Mouse (Mus musculus) hindbrain, embryonic 10.5 days (tissue): ENCODE measurements at regions not wholly inside any gene's neighbourhood (a gene's known extent, or its start where the extent isn't known, plus 50 kb on each side); places are given as distances from the start of the nearest gene placed in this dataset.

ENCODE experiments used
- DNase-seq: peaks from one replicate; pipeline ENCODE4 v3.0.0-alpha.2; 2017; ENCODE audit warnings: low spot score
- H3K27ac ChIP-seq: fragments of 300-500 bp; sonication (generic); 2 replicates; pipeline ENCODE4 v1.5.1; 2016; ENCODE audit warnings: mild to moderate bottlenecking, moderate library complexity
- H3K27me3 ChIP-seq: fragments of 300-500 bp; sonication (generic); 2 replicates; pipeline ENCODE4 v1.6.1; 2016; ENCODE audit warnings: mild to moderate bottlenecking; ENCODE audit not compliant: poor library complexity, insufficient read depth, severe bottlenecking
- H3K36me3 ChIP-seq: fragments of 300-500 bp; sonication (generic); 2 replicates; pipeline ENCODE4 v1.6.1; 2016; ENCODE audit warnings: mild to moderate bottlenecking, moderate library complexity
- H3K4me1 ChIP-seq: fragments of 300-500 bp; sonication (generic); replicated peaks from 2 replicates; pipeline ENCODE4 v1.6.1; 2016; ENCODE audit warnings: mild to moderate bottlenecking
- H3K4me3 ChIP-seq: fragments of 300-500 bp; sonication (generic); 2 replicates; pipeline ENCODE4 v1.5.1; 2016; ENCODE audit warnings: mild to moderate bottlenecking, moderate library complexity
- H3K9me3 ChIP-seq: fragments of 300-500 bp; sonication (generic); 2 replicates; pipeline ENCODE4 v1.6.1; 2016; ENCODE audit warnings: mild to moderate bottlenecking, moderate library complexity
- WGBS: fragments of 180-500 bp; shearing (Covaris S2); methylation state at CpG from one replicate; pipeline ENCODE4 v1.1.7; 2016; 5-methylcytosine and 5-hydroxymethylcytosine counted together

DNA sequence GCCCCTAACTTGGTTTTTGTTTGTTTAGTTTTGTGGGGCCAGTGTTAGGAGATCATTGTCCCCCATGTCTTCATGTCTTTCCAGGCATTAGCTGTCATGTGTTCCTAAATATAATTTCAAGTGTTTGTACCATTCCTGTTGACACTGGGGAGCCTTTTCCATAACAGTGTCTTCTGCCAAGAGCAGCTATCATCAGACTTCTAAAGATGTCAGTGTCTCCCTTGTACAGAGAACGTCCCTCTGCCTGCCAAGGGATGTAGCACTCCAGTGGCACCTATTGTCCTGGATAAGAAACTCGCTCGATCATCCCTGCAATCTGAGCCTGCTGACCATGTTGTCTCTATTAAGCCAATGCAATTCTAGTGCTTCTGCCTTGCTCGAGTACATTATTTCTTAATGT is 64.6 kb upstream of the Lhfpl2 start:
- 72% methylated on average over 4 of the region's 4 CpGs for WGBS
- H3K27ac ChIP-seq = no peak overlapping the region
- H3K36me3 ChIP-seq = no peaks in the 10 kb centered on the region
- H3K9me3 ChIP-seq = peaks cover 3% of the 10 kb centered on the region; the same call in 1 of the 2 replicates
- no peaks in the 10 kb centered on the region for H3K27me3 ChIP-seq
- no peak overlapping the region for H3K4me3 ChIP-seq
- no peak for DNase-seq
- H3K4me1 ChIP-seq = peaks cover 19% of the 10 kb centered on the region

DNA sequence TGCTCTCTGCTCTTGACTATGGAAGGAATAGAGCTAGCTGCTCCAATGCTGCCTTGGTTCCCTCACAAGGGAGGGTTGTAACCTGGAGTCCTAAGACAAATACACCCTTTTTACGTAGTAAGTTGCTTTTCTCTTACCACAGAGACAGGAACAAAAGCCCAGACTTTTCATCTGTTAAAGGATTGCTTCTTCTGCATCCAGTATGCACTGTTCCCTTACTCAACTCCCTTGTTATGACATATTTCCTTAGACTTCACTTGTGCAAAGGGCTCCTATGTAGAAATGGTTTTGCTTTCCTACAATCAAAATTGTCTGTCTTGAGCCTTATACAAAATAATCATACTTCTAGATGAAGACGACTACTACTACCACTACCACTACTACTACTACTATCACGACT is 62.2 kb upstream of the Lhfpl2 start:
- Histone ChIP-seq H3K36me3 (no peaks in the 10 kb centered on the region), H3K27ac (no peak overlapping the region), H3K4me1 (0 out of 2 replicates have a peak, but pooled peaks cover 4% of the 10 kb centered on the region), H3K27me3 (peaks cover 11% of the 10 kb centered on the region; the same call in 1 of the 2 replicates), H3K9me3 (peaks cover 3% of the 10 kb centered on the region; the same call in 1 of the 2 replicates), H3K4me3 (no peak overlapping the region)
- 86% methylated on average over 3 of the region's 3 CpGs for WGBS
- DNase-seq = no peak

DNA sequence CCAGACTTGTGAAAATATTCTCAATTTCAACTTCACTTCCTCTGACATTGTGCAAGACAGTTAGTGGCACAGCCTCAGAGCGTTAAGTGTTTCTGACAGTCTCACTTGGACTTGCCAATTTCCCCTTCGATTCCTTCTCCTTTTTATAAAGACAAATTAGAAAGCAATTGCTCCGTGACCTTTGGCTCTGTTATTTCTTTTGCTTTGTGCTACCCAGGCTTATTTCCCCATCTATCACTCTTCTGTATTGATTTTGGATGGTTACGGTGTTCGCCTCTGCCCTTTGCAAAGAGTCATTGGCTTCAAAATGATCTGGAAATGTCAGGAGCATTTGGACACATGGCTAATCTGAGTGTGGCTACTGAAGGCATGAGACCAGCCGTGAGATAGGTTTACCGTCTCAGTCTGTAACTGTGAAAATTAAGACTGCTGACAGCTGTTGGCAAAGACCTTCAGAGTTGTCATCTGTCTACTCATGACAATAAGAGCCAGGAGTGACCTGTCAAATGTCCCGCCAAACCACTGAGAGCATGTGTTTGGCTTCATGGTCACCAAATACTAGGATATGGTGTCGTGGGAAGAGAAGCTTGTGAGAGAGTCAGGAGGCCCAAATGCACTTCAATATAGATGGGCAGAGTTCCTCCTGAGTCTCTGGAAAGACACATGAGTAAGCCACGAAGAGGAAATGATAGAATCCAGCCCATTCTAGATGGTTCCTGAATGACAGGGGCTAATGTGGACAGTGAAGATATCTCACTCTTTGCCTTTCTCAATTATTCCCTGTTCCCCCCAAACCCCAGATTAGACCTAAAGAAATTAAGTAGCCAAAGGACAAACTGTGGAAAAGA is 60.8 kb upstream of the Lhfpl2 start:
- H3K9me3 ChIP-seq = peaks cover under 1% of the 10 kb centered on the region; the same call in 1 of the 2 replicates

DNA sequence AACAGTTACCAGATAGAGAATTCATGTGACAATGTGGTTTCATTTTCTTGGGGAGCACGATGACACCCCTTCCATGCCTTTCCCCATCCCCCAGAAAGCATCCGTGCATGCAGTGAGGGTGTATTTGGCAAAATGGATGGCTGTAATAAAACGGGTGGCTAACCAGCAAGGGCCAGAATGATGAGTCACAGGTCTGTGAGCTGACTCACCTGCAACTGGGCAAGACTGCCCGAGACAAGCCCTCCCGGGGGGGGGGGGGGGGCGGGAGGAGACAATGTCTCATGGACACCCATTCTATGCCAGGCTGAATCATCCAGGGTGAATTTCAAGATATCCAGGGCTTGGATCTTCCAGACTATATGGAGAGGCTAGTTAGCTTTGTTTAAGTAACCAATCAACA is 59.6 kb upstream of the Lhfpl2 start:
- Histone ChIP-seq H3K4me1 (no peaks in the 10 kb centered on the region), H3K27ac (no peak overlapping the region), H3K4me3 (no peak overlapping the region), H3K9me3 (no peaks in the 10 kb centered on the region), H3K27me3 (peaks cover 11% of the 10 kb centered on the region; the same call in 1 of the 2 replicates), H3K36me3 (no peaks in the 10 kb centered on the region)
- DNase-seq = no peak
- 88% methylated on average over 6 of the region's 6 CpGs for WGBS

More for the DNA sequence above, 60.8 kb upstream of the Lhfpl2 start:
- H3K36me3 ChIP-seq = no peaks in the 10 kb centered on the region
- H3K27me3 ChIP-seq = peaks cover 11% of the 10 kb centered on the region; the same call in 1 of the 2 replicates
- H3K4me1 ChIP-seq = no peaks in the 10 kb centered on the region
- H3K4me3 ChIP-seq = no peak overlapping the region
- 82% methylated on average over 10 of the region's 10 CpGs for WGBS
- H3K27ac ChIP-seq = no peak overlapping the region
- DNase-seq = no peak

DNA sequence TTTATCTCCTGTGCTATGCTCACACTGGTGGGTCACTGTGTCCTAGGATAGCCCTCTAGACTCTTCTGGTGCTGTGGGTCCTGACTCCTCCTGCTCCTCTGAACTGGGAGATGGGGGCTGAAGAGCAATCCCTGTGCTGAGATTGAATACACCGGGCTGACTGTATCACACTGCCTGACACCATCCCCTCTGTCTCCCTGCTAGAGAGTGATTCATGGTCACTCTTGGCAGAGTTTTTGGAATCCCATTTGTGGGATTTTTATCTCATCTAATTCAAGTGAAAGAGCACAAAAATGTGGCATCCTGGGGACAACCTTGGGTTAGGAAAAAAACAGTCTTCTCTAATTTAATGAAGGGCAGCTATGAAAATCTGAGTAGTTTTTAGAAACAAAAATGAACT is 59.2 kb upstream of the Lhfpl2 start:
- peaks cover 11% of the 10 kb centered on the region; the same call in 1 of the 2 replicates for H3K27me3 ChIP-seq
- H3K4me3 ChIP-seq = no peak overlapping the region
- no peaks in the 10 kb centered on the region for H3K4me1 ChIP-seq
- WGBS = 98% methylated on average over 1 of the region's 1 CpGs
- no peaks in the 10 kb centered on the region for H3K36me3 ChIP-seq
- H3K9me3 ChIP-seq = no peaks in the 10 kb centered on the region
- no peak for DNase-seq
- H3K27ac ChIP-seq = no peak overlapping the region

DNA sequence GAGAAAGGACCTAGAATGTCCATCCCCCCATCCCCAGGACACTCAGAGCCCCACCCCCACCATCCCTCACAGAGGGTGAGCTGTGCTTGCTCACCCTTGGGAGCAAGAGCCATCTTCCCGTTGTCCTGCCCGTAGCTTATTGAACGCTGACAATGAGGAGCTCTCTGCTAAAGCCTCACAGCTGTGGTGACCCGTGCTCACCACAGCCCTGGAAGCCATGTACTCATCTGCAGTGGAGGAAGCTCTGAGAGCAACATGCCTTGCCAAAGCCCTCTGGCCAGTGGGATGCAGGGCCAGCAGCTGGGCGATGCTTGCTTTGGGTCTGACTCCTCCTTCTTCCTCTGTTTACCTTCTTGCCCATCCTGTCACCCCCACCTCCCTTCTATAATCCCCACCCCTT is 53.8 kb upstream of the Lhfpl2 start:
- Histone ChIP-seq H3K27me3 (peaks cover 11% of the 10 kb centered on the region; the same call in 1 of the 2 replicates), H3K27ac (peak overlapping the region; percentile 12; the same call in 1 of the 2 replicates), H3K4me3 (no peak overlapping the region), H3K9me3 (no peaks in the 10 kb centered on the region), H3K4me1 (peaks cover 5% of the 10 kb centered on the region), H3K36me3 (no peaks in the 10 kb centered on the region)
- WGBS = 70% methylated on average over 5 of the region's 5 CpGs
- DNase-seq = no peak

DNA sequence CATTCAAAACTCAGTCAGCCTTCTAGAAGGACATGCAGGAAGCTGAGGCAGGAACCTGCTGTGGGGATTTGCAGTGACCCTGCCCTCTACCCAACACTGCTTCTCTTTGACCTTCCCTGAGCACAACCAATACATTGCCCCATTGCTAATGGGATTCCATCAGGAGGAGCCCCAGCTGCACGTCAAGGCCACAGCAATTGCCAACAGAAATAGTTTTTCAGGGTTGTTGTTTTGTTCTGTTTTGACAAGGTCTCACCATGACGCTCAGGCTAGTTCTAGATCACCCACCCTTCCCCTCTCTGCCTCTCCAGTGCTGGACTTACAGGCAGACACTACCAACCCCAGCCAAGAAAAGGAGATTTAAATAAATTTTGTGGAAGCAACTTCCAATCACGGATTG is 53.2 kb upstream of the Lhfpl2 start:
- no peak for DNase-seq
- WGBS = 78% methylated on average over 3 of the region's 3 CpGs
- no peaks in the 10 kb centered on the region for H3K36me3 ChIP-seq
- H3K27me3 ChIP-seq = peaks cover 6% of the 10 kb centered on the region; the same call in 1 of the 2 replicates
- H3K9me3 ChIP-seq = no peaks in the 10 kb centered on the region
- H3K4me3 ChIP-seq = no peak overlapping the region
- no peak overlapping the region for H3K27ac ChIP-seq
- H3K4me1 ChIP-seq = peaks cover 5% of the 10 kb centered on the region

DNA sequence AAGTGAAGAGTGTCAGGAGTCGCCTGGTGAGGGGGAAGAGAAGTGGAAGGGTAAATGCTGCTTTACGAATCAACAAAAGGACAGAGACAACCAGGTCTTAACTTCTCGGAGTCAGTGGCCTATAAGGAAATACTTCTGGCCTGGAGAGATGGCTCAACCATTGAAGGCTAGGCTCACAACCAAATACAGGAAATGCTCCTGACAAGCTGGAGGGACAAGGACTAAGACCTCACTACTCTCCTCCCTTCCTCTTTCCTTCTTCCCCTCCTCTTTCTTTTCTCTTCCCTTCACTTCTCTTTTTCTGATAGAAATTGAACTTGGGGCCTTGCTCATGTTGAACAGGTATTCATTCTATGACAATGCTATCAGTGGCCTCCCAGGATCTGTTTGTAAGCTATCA is 51.7 kb upstream of the Lhfpl2 start:
- 81% methylated on average over 3 of the region's 3 CpGs for WGBS

More for the DNA sequence above, 51.7 kb upstream of the Lhfpl2 start:
- Histone ChIP-seq H3K9me3 (no peaks in the 10 kb centered on the region), H3K27ac (no peak overlapping the region), H3K27me3 (no peaks in the 10 kb centered on the region), H3K36me3 (no peaks in the 10 kb centered on the region), H3K4me3 (no peak overlapping the region), H3K4me1 (peaks cover 5% of the 10 kb centered on the region)
- no peak for DNase-seq
